Mouse (Mus musculus): ENCODE measurements around the gene Fgfr2.

- TF ChIP-seq CTCF (IDR thresholded peaks at IDR 0.05), result no peak
- no peak for TF ChIP-seq EP300 (IDR thresholded peaks at IDR 0.05)
Measured at GRCm38 (mm10) chr7:133122379-133123243, 539 bp downstream of the Fgfr2 start.
